Mouse (Mus musculus) intestine, embryonic 14.5 days (tissue): ENCODE results near the gene Spon1. TPM values are rescaled to one million over a fixed set of nuclear protein-coding genes. Genes with fewer than 3 reads are reported as not detected.

ENCODE experiments used
- ATAC-seq: fragments of 200-750 bp; cut with Nextera tagmentation; replicated peaks from 2 replicates; pipeline ENCODE4 v1.8.0; 2017; ENCODE audit warnings: low read depth, moderate number of reproducible peaks, moderate TSS enrichment, moderate library complexity; ENCODE audit not compliant: low FRiP score, low TSS enrichment
- DNase-seq: peaks from one replicate; pipeline ENCODE4 v3.0.0-alpha.2; 2018; ENCODE audit warnings: low spot score
- H3K27ac ChIP-seq: fragments of 300-500 bp; sonication (generic); 2 replicates; pipeline ENCODE4 v1.5.1; 2014; ENCODE audit warnings: low read depth, mild to moderate bottlenecking, control low read depth
- H3K27me3 ChIP-seq: fragments of 300-500 bp; sonication (generic); replicated peaks from 2 replicates; pipeline ENCODE4 v1.6.1; 2014; ENCODE audit warnings: low read length, control low read depth; ENCODE audit not compliant: control insufficient read depth, insufficient read depth
- H3K36me3 ChIP-seq: fragments of 300-500 bp; sonication (generic); 2 replicates; pipeline ENCODE4 v1.6.1; 2014; ENCODE audit warnings: low read length, control low read depth; ENCODE audit not compliant: control insufficient read depth, insufficient read depth
- H3K4me1 ChIP-seq: fragments of 300-500 bp; sonication (generic); replicated peaks from 2 replicates; pipeline ENCODE4 v1.6.1; 2014; ENCODE audit warnings: low read length, control low read depth, mixed read lengths; ENCODE audit not compliant: control insufficient read depth, insufficient read depth
- H3K4me2 ChIP-seq: fragments of 300-500 bp; sonication (generic); 2 replicates; pipeline ENCODE4 v1.6.1; 2014; ENCODE audit warnings: low read length
- H3K4me3 ChIP-seq: fragments of 300-500 bp; sonication (generic); 2 replicates; pipeline ENCODE4 v1.5.1; 2014; ENCODE audit warnings: low read depth, low read length, control low read depth, mixed read lengths
- H3K9ac ChIP-seq: fragments of 300-500 bp; sonication (generic); 2 replicates; pipeline ENCODE4 v1.6.1; 2014; ENCODE audit warnings: mild to moderate bottlenecking, low read length
- H3K9me3 ChIP-seq: fragments of 300-500 bp; sonication (generic); 2 replicates; pipeline ENCODE4 v1.6.1; 2016; ENCODE audit warnings: low read length, control low read depth; ENCODE audit not compliant: control insufficient read depth
- WGBS: fragments of 180-500 bp; shearing (Covaris S2); extraction: QIAGEN DNeasy Blood & Tissue Kit; methylation state at CpG from one replicate; pipeline ENCODE4 v1.1.7; 2014; 5-methylcytosine and 5-hydroxymethylcytosine counted together
- polyA plus RNA-seq: library from polyadenylated mRNA; unstranded; fragments of >200 nt; fragmentation: Nextera tagmentation; extraction: Ambion mirVana; gene quantifications from 2 replicates; pipeline ENCODE4 v1.2.1, GENCODE M21; 2014

Spon1 gene
- polyA plus RNA-seq, 1 experiment from 2014 or later, result 12.2 TPM

DNA sequence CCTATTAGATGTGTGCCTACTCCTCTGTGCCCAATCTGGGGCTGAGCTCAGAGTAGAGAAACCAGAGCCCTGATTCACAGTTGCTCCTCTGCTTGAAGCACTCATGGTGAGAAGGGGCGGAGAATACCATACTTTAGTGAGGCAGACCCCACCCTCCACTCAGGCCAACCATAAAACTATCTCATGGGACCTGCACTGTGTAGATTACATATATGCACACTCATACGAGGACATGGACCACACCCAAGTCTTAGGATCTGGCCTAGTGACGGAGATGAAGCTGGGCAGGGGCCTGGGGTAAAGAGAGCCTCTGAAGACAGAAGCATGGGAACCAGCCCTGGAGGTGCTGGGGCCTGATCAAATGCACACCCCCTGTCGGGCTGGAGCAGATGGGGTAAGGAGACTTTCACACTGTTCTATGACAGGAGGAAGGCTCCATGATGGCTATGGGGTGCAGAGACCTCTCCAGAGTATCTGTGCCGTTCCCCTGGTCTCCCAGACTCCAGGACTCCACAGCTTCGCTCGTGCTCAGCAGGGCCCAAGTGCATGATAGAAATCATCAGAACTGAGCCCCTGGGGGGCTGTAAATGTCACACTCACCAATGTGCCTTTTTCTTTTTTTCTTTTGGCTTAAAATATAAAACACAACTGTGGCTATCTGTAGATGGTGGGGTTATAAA, 232.0 kb downstream of the Spon1 start:
- no peak for DNase-seq
- WGBS, result 61% methylated on average over 7 of the region's 7 CpGs
- H3K27me3 ChIP-seq, result no peaks in the 10 kb centered on the region
- no peak overlapping the region for H3K4me3 ChIP-seq
- no peak overlapping the region for H3K27ac ChIP-seq
- ATAC-seq, result no peak
- no peaks in the 10 kb centered on the region for H3K36me3 ChIP-seq
- no peak overlapping the region for H3K4me2 ChIP-seq
- no peaks in the 10 kb centered on the region for H3K4me1 ChIP-seq
- H3K9me3 ChIP-seq, result no peaks in the 10 kb centered on the region
- no peak overlapping the region for H3K9ac ChIP-seq

DNA sequence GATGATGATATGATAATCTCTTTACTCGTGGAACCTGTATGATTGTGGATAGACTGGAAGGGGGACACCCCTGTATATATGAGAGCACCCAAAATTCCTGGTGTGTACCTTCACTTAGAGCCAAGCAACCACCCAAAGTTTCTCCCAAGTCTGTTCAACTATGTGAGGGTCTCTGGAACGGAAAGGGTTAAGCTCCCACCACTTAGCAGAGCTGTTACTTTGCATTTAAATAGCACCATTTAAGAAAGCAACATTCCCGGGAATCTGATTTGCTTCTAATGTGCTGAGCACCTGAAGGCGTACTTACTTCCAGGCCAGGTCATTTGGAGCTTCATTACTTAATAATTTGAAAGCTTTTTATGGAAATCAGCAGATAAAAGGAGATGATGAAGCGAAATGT, 238.4 kb downstream of the Spon1 start:
- ATAC-seq, result no peak
- no peak for DNase-seq

DNA sequence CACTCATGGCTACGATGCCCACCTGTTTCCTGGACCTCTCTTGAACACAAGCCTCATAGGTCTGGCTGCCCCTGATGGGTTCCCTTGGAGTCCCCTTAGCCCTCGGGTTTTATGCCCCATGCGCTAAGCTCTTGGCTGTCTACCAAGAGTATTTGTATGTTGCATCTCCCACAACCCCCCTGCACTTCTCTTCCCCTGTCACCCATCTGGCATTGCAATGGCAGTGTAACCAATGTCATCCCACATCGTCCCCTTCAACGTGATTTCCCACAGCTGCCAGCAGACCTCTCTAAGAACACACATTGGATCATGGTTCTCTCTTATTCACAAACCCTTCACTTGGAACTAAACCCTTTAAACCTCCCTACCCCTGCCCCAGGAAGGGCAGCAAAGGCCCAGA, 239.7 kb downstream of the Spon1 start:
- 72% methylated on average over 5 of the region's 5 CpGs for WGBS

More for the DNA sequence above, 238.4 kb downstream of the Spon1 start:
- 27% methylated on average over 5 of the region's 5 CpGs for WGBS
- no peaks in the 10 kb centered on the region for H3K9me3 ChIP-seq
- H3K27ac ChIP-seq, result no peak overlapping the region
- no peaks in the 10 kb centered on the region for H3K27me3 ChIP-seq
- no peak overlapping the region for H3K4me2 ChIP-seq
- H3K4me1 ChIP-seq, result no peaks in the 10 kb centered on the region
- no peak overlapping the region for H3K4me3 ChIP-seq
- no peaks in the 10 kb centered on the region for H3K36me3 ChIP-seq
- H3K9ac ChIP-seq, result no peak overlapping the region

DNA sequence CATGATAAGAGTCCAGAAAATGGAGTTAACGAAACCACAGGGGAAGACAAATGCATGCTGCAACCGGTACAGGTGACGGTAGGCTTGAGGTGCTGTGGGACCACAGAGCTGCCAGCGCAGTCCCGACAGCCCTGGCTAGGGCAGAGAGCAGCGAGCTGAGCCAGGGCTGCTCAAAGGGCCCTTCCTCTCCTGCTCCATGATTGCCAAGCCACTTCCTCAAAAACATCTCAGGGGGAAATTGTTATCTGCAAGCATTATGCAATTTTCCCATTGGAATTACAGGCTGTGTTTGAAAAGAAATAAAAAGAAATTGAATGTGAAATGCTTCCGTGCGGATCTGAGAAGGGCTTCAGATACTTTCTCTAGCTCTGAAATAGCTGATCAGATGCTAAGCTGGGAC, 240.7 kb downstream of the Spon1 start:
- no peak overlapping the region for H3K27ac ChIP-seq
- no peak for DNase-seq
- no peaks in the 10 kb centered on the region for H3K27me3 ChIP-seq
- no peaks in the 10 kb centered on the region for H3K4me1 ChIP-seq
- no peaks in the 10 kb centered on the region for H3K36me3 ChIP-seq
- no peak overlapping the region for H3K4me2 ChIP-seq
- WGBS, result 88% methylated on average over 8 of the region's 8 CpGs
- ATAC-seq, result no peak
- H3K4me3 ChIP-seq, result no peak overlapping the region
- H3K9ac ChIP-seq, result no peak overlapping the region
- no peaks in the 10 kb centered on the region for H3K9me3 ChIP-seq

More for the DNA sequence above, 239.7 kb downstream of the Spon1 start:
- Histone ChIP-seq H3K4me2 (no peak overlapping the region), H3K9ac (no peak overlapping the region), H3K27me3 (no peaks in the 10 kb centered on the region), H3K9me3 (no peaks in the 10 kb centered on the region), H3K36me3 (no peaks in the 10 kb centered on the region), H3K4me3 (no peak overlapping the region), H3K4me1 (no peaks in the 10 kb centered on the region), H3K27ac (no peak overlapping the region)
- DNase-seq (no peak), ATAC-seq (no peak)

DNA sequence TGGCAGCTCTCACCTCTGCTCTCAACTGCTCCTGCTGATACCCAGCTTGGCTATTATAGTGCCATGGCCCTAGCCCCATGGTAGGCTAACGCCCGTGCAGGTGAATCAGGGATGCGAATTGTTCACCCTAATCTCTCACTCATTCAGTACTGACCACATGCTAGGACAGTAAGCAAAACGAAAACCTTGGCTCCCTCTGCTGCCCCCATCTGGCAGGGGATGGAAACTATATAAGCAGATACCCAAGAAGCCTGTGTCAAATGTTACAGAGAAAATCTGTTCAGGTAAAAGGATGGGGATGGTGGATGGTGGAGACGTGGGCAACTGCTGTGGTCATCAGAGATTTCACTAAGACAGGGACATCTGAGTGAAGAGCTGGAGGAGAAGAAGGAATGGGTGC, 241.8 kb downstream of the Spon1 start:
- Histone ChIP-seq H3K27me3 (no peaks in the 10 kb centered on the region), H3K36me3 (no peaks in the 10 kb centered on the region), H3K4me3 (no peak overlapping the region), H3K9ac (no peak overlapping the region), H3K4me2 (no peak overlapping the region), H3K4me1 (no peaks in the 10 kb centered on the region), H3K27ac (no peak overlapping the region), H3K9me3 (no peaks in the 10 kb centered on the region)
- 72% methylated on average over 5 of the region's 5 CpGs for WGBS
- ATAC-seq (no peak), DNase-seq (peak; percentile 58)

DNA sequence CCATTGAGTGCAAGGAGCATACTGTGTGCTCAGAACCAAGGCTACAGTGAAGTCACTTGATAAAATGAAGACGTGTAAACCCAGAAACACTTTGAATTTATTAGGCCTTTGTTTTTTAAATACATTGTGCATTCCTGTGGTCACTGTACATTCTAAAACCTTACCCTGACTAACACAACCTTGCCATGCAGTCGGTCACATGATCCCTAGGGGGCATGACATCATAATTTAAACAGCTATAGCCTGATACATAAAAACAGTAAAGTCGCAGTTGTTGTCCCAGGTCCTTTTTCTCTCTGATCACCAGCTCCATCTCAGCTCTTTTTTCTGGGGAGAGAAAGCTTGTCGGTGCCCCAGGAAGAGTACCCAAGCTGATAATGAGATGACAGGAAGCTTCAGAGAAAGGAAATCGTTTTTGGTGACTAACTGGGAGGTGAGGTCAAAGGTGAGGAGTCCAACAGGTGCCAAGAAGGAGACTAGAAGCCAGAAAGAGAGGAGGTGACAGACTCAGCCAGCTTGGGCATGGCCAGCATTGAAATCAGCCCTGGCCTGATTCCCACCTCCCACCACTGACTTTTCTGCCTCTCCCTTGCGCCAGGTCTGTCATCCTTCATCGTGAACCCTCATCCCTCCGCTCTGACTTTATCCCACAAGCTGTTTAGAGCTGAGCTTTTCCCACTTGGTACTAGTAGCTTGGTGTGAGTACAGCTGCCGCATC, 246.1 kb downstream of the Spon1 start:
- no peak for ATAC-seq

DNA sequence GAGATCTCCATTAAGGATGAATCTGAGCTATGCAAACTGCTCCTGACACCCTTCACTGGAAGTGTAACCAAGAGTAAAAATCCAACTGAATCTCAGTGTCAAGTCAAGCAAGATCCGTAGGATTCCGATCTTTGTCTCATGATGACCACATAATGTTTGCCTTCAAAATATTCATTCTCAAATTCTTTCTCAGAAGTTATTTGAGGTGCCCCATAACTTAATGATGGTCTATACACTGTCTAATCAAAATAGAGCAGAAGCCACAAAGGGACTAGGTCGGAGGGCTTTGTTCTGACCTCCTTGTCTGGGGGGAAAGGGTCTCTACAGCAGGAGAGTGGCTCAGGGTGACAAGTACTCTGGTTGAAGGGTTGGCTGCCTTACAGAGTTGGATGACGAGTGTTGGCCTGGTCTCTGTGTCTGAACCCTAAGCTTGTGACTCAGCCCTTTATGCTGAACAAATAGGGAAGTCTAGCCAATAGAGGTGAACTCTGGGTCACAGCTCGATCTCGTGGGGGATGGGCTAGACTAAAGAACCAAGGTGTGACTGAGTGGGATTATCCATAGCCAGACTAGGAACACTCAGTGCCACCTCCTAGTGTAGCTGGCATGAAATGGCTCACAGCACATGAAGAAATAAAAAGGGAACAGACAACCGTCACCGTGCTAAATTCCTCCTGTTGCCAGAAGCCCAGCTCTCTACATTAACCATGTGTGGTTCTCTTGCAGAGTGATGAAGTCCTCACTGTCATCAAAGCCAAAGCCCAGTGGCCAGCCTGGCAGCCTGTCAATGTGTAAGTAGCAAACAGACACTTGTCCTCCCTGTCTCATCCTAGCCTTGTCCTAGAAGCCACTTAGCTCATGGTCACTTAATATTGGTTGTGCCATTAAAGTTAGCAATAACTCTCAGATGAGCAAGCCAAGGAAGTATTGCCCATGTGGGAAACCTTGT, 250.5 kb downstream of the Spon1 start:
- ATAC-seq (no peak), DNase-seq (no peak)
- H3K9ac ChIP-seq, result no peak overlapping the region
- no peak overlapping the region for H3K4me3 ChIP-seq
- WGBS, result 77% methylated on average over 8 of the region's 8 CpGs
- H3K9me3 ChIP-seq, result no peaks in the 10 kb centered on the region
- no peaks in the 10 kb centered on the region for H3K27me3 ChIP-seq
- no peak overlapping the region for H3K4me2 ChIP-seq
- H3K36me3 ChIP-seq, result no peaks in the 10 kb centered on the region
- H3K27ac ChIP-seq, result no peak overlapping the region
- no peaks in the 10 kb centered on the region for H3K4me1 ChIP-seq

More for the DNA sequence above, 246.1 kb downstream of the Spon1 start:
- Histone ChIP-seq H3K27me3 (no peaks in the 10 kb centered on the region), H3K27ac (no peak overlapping the region), H3K4me1 (no peaks in the 10 kb centered on the region), H3K4me2 (no peak overlapping the region), H3K9ac (no peak overlapping the region), H3K36me3 (no peaks in the 10 kb centered on the region), H3K9me3 (no peaks in the 10 kb centered on the region), H3K4me3 (no peak overlapping the region)
- DNase-seq, result no peak
- 70% methylated on average over 9 of the region's 9 CpGs for WGBS

DNA sequence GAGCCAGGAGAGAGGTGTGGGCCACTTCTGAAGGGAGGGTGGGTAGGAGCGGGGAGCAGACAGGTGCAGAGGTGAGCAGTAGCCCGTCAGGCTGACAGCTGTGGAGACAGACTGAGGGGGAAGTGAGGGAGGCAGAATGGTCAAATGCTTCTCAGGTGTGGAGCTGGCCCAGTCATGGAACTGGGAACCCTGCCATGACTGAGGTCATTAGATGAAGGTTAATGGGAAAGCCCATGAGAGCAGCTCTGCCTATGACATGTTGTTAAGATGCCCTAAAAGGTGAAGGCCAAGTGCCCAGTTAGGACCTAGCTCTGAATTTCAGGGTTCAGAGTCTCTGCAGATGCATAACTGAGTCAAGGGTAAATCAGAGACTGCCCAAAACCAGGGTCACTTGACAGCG, 253.1 kb downstream of the Spon1 start:
- no peak overlapping the region for H3K27ac ChIP-seq
- H3K4me3 ChIP-seq, result no peak overlapping the region
- ATAC-seq, result no peak
- no peak overlapping the region for H3K9ac ChIP-seq
- DNase-seq, result no peak
- 79% methylated on average over 3 of the region's 3 CpGs for WGBS
- no peaks in the 10 kb centered on the region for H3K36me3 ChIP-seq
- no peak overlapping the region for H3K4me2 ChIP-seq
- no peaks in the 10 kb centered on the region for H3K27me3 ChIP-seq
- no peaks in the 10 kb centered on the region for H3K4me1 ChIP-seq
- no peaks in the 10 kb centered on the region for H3K9me3 ChIP-seq
